Mouse (Mus musculus) lung, postnatal 14 days (tissue): ENCODE measurements at regions not wholly inside any gene's neighbourhood (a gene's known extent, or its start where the extent isn't known, plus 50 kb on each side); places are given as distances from the start of the nearest gene placed in this dataset.

Experiments used
- DNase-seq: peaks from one replicate; pipeline ENCODE4 v3.0.0; 2021

GRCm38 (mm10) chr3:39248712-39249111, 362.0 kb downstream of the Fat4 start:
- no peak for DNase-seq

- no peak for DNase-seq
Measured at GRCm38 (mm10) chr3:39249224-39249892, 362.6 kb downstream of the Fat4 start.

- no peak for DNase-seq
Measured at GRCm38 (mm10) chr3:39253076-39253475, 366.3 kb downstream of the Fat4 start.

- DNase-seq, result no peak
Measured at GRCm38 (mm10) chr3:39264671-39265430, 378.1 kb downstream of the Fat4 start.

GRCm38 (mm10) chr3:39265606-39266005, 378.9 kb downstream of the Fat4 start:
- no peak for DNase-seq

- DNase-seq, result no peak
Measured at GRCm38 (mm10) chr3:39269388-39269787, 382.6 kb downstream of the Fat4 start.

- DNase-seq, result no peak
Measured at GRCm38 (mm10) chr3:39272616-39273015, 385.9 kb downstream of the Fat4 start.

- DNase-seq, result no peak
Measured at GRCm38 (mm10) chr3:39276897-39277296, 390.2 kb downstream of the Fat4 start.

- DNase-seq, result no peak
Measured at GRCm38 (mm10) chr3:39277310-39277709, 390.6 kb downstream of the Fat4 start.

- no peak for DNase-seq
Measured at GRCm38 (mm10) chr3:39295255-39295654, 408.5 kb downstream of the Fat4 start.

- no peak for DNase-seq
Measured at GRCm38 (mm10) chr3:39296257-39296656, 409.5 kb downstream of the Fat4 start.

GRCm38 (mm10) chr3:39309487-39309886, 422.7 kb downstream of the Fat4 start:
- DNase-seq, result no peak

- DNase-seq, result no peak
Measured at GRCm38 (mm10) chr3:39313563-39313962, 426.8 kb downstream of the Fat4 start.

GRCm38 (mm10) chr3:39320851-39321250, 434.1 kb downstream of the Fat4 start:
- no peak for DNase-seq

GRCm38 (mm10) chr3:39322225-39322624, 435.5 kb downstream of the Fat4 start:
- no peak for DNase-seq

- DNase-seq, result no peak
Measured at GRCm38 (mm10) chr3:39335612-39336230, 449.0 kb downstream of the Fat4 start.

GRCm38 (mm10) chr3:39341161-39341687, 454.5 kb downstream of the Fat4 start:
- no peak for DNase-seq

GRCm38 (mm10) chr3:39344078-39344477, 457.3 kb downstream of the Fat4 start:
- no peak for DNase-seq

- no peak for DNase-seq
Measured at GRCm38 (mm10) chr3:39347578-39347977, 460.8 kb downstream of the Fat4 start.

GRCm38 (mm10) chr3:39357012-39357411, 470.3 kb downstream of the Fat4 start:
- DNase-seq, result no peak

- no peak for DNase-seq
Measured at GRCm38 (mm10) chr3:39360278-39360677, 473.5 kb downstream of the Fat4 start.

- no peak for DNase-seq
Measured at GRCm38 (mm10) chr3:39370926-39371325, 484.2 kb downstream of the Fat4 start.

GRCm38 (mm10) chr3:39372426-39372950, 485.7 kb downstream of the Fat4 start:
- DNase-seq, result no peak

GRCm38 (mm10) chr3:39375465-39375864, 488.7 kb downstream of the Fat4 start:
- DNase-seq, result no peak
